Mouse (Mus musculus) adrenal gland, postnatal 36 days (tissue): ENCODE data around the gene Akap6. TPM values are rescaled to one million over a fixed set of nuclear protein-coding genes. Genes with fewer than 3 reads are reported as not detected.
A peak's percentile ranks its signal among the peaks of the same experiment; 100 is the strongest.

Experiments used
- DNase-seq, 2 experiments: peaks; one replicate each; pipeline ENCODE4 v3.0.0; 2021; ENCODE audit warnings: mixed read lengths in 1 of 2
- long read RNA-seq, 2 experiments: library from polyadenylated mRNA; stranded (forward); transcript quantifications; one replicate each; pipeline ENCODE4 v2.0.0; 2021; ENCODE audit warnings: borderline sequencing depth in 2 of 2
- total RNA-seq, 2 experiments: library from RNA; stranded (reverse); gene quantifications; 2 replicates each; pipeline ENCODE4 v1.2.3; 2021

The Akap6 gene
- 1 to 10 TPM; 2.1 TPM for total RNA-seq
- long read RNA-seq, experiment 1: 0 reads
- long read RNA-seq, experiment 2, partial matches to known transcripts: 0 of 1 reads
- long read RNA-seq, experiment 2, other reads (novel, unspliced or antisense): 1 of 1 reads

- DNase-seq: no peak
These were observed at the start of gene Akap6 for GRCm38 (mm10) chr12:52699146-52699545. Gene Akap6 (plus strand): TSS chr12:52699383.

GRCm38 (mm10) chr12:52662907-52663790 is 36.0 kb upstream of the Akap6 start:
- no peak for DNase-seq

- DNase-seq: peak; percentile 7 to 33
These were observed 34.2 kb upstream of the Akap6 start for GRCm38 (mm10) chr12:52664944-52665343.

- no peak for DNase-seq
These were observed 27.7 kb upstream of the Akap6 start for GRCm38 (mm10) chr12:52671436-52671835.

- DNase-seq: no peak
These were observed 27.2 kb upstream of the Akap6 start for GRCm38 (mm10) chr12:52671943-52672342.

- no peak for DNase-seq
These were observed 25.7 kb upstream of the Akap6 start for GRCm38 (mm10) chr12:52673361-52673960.

GRCm38 (mm10) chr12:52675010-52675409 is 24.2 kb upstream of the Akap6 start:
- no peak for DNase-seq

- DNase-seq: no peak
These were observed 11.8 kb upstream of the Akap6 start for GRCm38 (mm10) chr12:52687355-52687754.

GRCm38 (mm10) chr12:52688712-52689111 is 10.5 kb upstream of the Akap6 start:
- no peak for DNase-seq

- no peak for DNase-seq
These were observed 7.6 kb upstream of the Akap6 start for GRCm38 (mm10) chr12:52691552-52691951.

GRCm38 (mm10) chr12:52692290-52692974 is 6.8 kb upstream of the Akap6 start:
- no peak for DNase-seq

- no peak for DNase-seq
These were observed 1.6 kb upstream of the Akap6 start for GRCm38 (mm10) chr12:52697407-52698109.

GRCm38 (mm10) chr12:52698276-52698930 is 780 bp upstream of the Akap6 start:
- DNase-seq: no peak

GRCm38 (mm10) chr12:52699961-52700696 is 946 bp downstream of the Akap6 start:
- DNase-seq: no peak

GRCm38 (mm10) chr12:52700697-52701191 is 1.6 kb downstream of the Akap6 start:
- DNase-seq: no peak

- DNase-seq: peak in 1 of 2 experiments; percentile 7
These were observed 2.0 kb downstream of the Akap6 start for GRCm38 (mm10) chr12:52701201-52701641.

- DNase-seq: peak in 1 of 2 experiments; percentile 11
These were observed 3.3 kb downstream of the Akap6 start for GRCm38 (mm10) chr12:52702368-52702967.

- no peak for DNase-seq
These were observed 4.9 kb downstream of the Akap6 start for GRCm38 (mm10) chr12:52704081-52704480.

- no peak for DNase-seq
These were observed 5.6 kb downstream of the Akap6 start for GRCm38 (mm10) chr12:52704810-52705209.

- DNase-seq: no peak
These were observed 12.2 kb downstream of the Akap6 start for GRCm38 (mm10) chr12:52711382-52711781.
